Mouse (Mus musculus): Measurements from ENCODE around the gene Tap2.

The Tap2 gene

DNA sequence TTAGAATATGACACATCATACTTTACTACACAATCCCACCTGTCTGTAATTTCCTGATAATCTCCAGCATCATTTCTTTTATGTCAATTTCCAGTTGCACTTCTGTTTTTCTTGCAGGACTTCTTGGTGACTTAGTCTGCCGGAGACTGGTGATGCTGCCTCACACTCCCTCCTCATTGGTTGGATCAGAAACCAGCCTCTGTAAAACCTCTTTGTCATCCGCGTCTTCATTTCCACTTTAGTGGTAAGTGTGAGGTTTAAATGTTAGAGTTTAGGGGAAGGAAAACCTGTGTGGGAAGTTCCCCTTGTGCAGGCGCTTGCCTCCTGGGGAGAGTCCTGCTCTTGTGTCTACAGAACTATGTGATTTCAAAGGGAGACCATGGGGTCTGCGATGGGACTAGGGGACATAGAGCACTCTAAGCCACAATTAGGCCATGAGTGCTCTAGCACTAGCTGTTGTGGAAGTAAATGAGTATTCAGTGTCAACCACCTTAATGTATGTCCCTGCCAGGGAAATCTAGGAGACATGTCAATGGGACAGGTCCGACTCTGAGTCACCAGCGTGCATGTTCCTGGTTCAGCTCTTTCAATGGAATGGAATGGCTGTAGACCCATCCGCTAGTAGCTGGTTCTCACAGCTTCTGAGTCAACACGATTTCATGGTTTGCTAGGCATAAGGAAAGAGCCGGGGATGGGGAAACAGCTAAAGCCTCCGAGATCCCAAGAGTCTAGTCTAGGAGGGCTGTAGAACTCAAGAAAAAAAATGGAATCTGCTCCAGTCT lies 54.5 kb downstream of the Tap2 start, which contains the start of gene H2-Ab1:
Gene H2-Ab1, plus strand, starts transcription at position 96 of the 782 bp plus-strand sequence.
- DNase-seq = peak; percentile 79 to 88

DNA sequence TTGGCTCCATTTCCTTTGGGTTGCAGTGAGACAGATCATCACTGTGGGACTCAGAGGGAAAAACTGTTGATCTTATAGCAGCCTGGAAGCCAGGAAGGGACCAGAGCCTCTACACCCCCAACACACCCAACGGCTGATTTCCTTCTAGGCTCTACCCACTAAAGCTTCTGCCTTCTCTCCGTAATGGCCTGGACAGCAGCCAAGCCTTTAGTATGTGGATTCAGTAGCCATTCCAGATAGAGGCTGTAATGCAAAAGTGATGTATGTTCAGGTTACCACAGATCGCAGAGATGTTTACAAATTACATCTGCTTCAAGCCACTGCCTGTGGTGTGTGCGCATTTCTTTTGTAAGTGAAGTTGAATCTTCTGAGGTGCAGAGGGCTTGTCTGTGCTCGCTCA lies 57.2 kb downstream of the Tap2 start:
- peak in 1 of 2 experiments; percentile 15 for DNase-seq

DNA sequence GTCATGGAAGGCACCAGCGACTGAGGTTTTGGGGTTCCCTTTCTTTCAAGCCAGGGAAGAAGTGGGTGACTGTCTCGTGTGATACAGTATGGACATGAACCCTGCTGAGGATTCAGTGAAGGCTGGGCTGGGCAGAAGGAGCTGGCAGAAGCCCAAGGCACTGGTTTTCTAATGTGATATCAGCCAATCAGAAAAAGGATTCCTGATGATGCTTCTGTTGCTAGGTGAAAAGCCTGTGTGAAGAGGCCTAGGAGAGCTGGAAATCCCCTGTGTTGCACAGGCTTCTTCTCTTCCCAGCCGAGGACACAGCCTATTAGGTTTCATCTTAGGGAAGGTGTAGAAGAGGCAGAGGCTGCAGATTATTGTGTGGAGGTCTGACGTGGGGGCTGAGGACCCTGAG lies 58.2 kb downstream of the Tap2 start:
- DNase-seq = peak; percentile 57 to 82

DNA sequence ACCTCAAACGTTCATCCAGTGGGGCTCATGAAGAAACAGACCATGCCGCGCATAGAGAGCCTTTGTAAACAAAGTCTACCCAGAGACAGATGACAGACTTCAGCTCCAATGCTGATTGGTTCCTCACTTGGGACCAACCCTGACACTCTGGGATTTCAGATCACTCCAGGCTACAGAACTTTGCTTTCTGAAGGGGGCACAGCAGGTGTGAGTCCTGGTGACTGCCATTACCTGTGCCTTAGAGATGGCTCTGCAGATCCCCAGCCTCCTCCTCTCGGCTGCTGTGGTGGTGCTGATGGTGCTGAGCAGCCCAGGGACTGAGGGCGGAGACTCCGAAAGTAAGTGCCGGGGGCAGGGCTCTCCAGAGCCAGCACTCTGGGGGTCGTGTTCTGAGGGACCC lies 59.7 kb downstream of the Tap2 start:
- DNase-seq = peak; percentile 33 to 83

DNA sequence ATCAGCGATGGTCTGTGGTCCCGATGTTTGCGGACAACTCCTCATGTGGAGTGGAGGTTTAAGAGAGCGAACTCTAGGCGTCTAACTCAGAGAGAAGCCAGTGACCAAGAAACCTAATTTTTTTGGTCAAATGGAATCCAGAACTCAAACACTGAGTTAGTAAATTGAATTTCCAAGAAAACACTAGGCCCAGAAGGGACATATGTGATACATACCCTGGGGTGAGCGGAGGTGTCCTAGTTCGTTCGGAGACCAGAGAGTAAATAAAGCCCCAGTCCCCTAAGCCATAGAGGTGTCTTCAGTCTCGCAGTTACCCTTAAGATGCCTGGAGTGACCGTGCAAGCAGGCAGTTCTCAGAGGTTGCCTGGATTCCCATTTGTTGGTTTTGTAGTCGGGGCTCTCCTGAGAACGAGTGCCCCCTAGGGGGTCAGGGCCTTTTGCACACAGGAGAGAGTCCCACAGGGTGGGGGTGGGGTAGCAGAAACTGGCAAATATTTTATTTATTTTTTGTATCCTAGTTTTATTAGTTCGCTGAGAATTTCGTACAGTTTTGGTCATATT lies 60.6 kb downstream of the Tap2 start:
- peak in 1 of 2 experiments; percentile 38 for DNase-seq

DNA sequence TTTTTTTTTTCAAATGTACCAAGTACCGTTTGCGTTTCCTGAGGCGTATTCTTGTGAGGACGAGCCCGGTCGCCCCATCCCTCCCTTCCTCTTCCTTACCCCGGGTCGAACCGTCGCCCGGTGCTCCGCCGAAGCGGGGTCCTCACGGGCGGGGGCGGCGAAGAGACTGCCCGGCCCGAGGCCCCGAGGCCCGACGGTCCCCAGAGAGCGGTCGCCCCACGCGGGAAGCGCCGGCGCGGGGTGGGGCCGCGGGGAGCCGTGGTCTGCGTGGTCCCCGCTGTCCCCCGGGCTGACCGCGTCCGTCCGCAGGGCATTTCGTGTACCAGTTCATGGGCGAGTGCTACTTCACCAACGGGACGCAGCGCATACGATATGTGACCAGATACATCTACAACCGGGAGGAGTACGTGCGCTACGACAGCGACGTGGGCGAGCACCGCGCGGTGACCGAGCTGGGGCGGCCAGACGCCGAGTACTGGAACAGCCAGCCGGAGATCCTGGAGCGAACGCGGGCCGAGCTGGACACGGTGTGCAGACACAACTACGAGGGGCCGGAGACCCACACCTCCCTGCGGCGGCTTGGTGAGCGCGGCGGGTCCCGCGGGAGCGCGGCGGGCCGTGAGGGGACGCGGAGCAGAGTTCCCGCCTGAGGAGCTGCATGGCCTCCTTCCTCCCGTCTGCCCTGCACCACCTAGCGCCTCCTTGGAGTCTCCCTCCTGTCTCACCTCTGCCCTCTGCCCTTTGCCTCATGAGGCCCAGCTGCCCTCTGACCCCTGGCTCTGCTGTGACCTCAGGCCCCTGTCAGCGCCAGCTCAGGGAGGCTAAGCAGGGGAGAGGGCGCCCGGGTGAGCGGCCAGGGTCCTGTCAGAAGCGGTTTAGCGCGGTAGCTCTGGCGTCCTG lies 61.4 kb downstream of the Tap2 start:
- DNase-seq = peak in 1 of 2 experiments; percentile 18

All from lung, postnatal 4 days (tissue).